Mouse (Mus musculus) olfactory bulb, adult 2 months (tissue): ENCODE data around the gene Nfil3.

Experiments
- CTCF ChIP-seq: fragments of 200-500 bp; IDR thresholded peaks from 2 replicates; pipeline ENCODE4 v1.5.1; 2012; ENCODE audit warnings: low read depth, mild to moderate bottlenecking, low read length, moderate library complexity; ENCODE audit not compliant: insufficient read depth
- POLR2A ChIP-seq: fragments of 200-500 bp; IDR thresholded peaks from 2 replicates; pipeline ENCODE4 v1.6.1; 2012; ENCODE audit warnings: mild to moderate bottlenecking, low read depth, low read length, moderate library complexity; ENCODE audit not compliant: insufficient read depth

- TF ChIP-seq CTCF = no peak
- no peak for TF ChIP-seq POLR2A
Measured at GRCm38 (mm10) chr13:52974676-52975075, 6.2 kb downstream of the Nfil3 start.
